Mouse (Mus musculus): ENCODE data around the gene Tmem50a.
A peak's percentile ranks its signal among the peaks of the same experiment; 100 is the strongest.
"Not testable (repeated sequence)": the region's sequence is repeated elsewhere in the genome, so short reads cannot be mapped to it uniquely, and the experiment has no call there.

The Tmem50a gene

DNA sequence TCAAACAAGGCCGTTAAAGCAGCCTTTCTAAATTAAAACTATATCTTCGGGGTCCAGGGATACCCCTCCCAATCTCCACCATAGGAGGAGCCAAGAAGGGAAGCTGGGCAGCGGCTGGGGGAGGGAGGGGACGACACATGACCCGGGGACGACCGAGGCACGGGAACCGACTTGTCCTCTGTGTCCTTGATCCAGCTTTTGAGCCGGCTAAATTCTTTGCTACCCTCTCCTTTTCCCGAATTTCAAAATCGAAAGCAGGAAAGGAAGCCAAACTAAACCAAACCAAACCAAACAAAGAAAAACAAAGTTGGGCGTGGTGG lies 8.1 kb upstream of the Tmem50a start:
- peak; percentile 66 for DNase-seq

DNA sequence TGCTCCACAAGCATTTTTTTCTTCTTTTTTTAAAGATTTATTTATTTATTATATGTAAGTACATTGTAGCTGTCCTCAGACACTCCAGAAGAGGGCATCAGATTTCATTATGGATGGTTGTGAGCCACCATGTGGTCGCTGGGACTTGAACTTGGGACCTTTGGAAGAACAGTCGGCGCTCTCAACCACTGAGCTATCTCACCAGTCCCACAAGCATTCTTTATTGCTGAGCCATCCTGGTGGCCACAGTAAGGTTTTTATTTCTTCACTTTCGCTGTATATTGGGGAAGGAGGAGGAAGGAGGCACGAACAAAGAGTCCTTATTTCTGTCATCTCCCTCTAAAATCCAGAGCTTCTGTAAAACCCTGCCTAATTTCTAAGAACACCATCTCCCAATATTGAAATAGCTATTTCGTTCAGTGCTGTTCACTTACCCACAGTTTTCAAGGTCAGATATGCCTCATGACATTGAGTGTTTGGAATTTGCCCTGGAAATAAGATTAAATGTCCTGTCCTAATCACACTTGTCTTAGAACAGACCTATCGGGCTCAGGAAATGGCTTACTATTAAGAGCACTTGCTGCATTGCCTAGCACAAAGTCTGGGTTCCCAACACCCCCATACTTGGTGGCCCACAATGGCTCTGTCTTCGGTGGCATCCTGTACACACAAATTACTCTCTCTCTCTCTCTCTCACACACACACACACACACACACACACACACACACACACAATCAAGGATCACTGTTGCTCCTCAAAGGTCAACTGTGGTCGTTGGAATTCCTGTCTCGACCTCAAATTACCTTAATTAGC lies 7.5 kb upstream of the Tmem50a start:
- no peak for DNase-seq

DNA sequence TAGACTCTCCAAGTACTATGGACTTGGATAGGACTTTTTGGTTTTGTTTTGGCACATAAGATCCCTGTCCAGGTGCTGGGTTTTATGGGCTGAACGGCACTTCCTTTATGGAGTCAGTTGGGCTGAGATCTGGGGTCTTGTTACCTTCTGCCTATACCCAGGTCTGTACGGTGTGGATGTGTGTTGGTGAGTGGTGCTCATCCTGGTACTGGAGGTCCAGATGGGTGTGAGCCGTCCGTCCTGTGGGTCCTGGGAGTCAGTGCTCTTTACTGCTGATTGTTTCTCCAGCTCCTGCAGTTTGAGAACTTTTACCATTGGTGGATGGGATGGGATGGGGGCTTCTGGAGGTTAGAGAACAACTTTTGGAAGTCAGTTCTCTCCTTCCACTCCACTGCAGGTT lies 6.9 kb upstream of the Tmem50a start:
- DNase-seq: no peak

DNA sequence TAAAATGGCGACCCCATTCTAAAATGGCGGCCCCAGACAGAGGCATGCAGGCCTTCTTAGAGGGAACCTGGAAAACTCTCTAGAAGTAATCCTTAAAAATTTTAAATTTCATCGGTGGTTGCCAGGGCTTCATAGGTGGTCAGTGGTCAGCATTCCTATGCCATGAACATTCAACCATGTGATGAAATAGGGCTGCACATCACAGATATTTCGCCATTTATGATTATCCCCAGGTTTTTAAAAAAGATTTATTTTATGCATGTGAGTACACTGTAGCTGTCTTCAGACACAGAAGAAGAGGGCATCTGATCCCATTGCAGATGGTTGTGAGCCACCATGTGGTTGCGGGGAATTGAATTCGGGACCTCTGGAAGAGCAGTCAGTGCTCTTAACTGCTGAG lies 5.8 kb upstream of the Tmem50a start:
- no peak for DNase-seq

DNA sequence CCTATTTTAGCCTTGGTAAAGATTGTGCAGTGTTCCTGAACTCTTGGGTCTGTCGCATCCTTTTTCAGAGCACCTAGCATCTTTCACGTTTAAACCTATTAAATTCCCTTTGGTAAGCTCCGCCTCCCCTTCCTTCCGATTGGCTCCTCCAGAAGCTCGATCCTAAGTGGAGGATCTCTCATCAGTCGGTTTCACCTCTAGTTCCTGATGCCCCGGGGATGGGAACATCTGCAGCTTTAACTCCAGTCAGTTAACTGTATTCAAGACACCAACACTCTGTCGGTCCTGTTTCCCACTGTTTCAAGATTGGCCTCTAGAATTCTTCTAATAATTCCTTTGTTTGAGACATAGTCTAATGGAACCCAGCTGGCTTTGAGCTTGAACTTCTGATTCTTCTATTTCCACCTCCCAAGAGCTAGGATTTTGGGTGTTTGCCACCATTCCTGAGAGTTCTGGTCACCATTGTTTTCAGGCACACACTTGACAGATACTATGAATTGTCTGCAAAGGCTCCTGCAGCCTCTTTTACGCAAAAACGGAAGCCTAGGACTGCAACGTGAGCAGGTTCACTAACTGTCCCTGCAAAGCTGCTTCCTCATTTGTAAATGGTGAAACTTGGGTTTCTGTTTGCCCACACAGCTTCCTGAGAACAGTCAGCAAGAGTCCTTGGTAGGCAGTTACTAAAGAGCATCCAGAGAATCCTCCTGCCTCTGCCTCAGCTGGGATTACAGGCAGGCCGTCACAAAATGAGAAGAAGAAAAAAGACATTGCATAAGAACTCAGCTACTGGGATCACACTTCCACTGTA lies 5.1 kb upstream of the Tmem50a start:
- no peak for DNase-seq

DNA sequence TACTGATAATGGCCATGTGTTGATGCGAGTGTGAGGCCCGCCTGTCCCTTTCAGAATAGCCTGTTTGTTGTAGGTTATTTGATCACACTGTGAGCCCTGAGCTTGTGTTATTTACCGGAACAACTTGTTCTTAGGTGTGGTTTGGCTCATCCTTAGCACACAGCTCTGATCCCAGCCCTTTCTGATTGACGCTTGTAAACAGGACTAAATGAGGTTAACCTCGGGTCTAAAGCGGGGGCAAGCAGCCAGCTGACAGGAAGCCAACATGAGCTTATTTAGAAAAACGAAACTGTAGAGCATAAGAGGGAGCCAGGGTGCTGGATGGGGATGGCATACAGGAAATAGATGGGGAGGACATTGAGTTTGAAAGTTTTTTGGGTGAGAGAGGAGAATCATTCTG lies 3.6 kb upstream of the Tmem50a start:
- DNase-seq: peak; percentile 41

DNA sequence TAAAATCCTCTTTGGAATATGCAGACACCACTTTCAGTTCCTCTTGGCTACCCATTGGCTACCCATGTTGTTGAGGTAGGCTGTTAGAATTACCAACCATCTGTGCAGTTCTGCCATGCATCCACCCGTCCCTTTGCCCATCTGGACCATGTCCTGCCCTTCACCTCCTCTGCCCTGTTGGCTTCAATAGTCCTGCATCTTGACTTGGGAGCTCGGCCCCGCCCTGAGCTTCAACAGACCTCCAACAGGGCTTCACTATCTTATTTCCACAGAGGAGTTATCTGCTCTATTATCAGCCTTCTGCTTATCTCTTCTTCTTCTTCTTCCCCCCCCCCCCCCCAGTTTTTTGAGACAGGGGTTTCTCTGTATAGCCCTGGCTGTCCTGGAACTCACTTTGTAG lies 2.4 kb upstream of the Tmem50a start:
- no peak for DNase-seq

DNA sequence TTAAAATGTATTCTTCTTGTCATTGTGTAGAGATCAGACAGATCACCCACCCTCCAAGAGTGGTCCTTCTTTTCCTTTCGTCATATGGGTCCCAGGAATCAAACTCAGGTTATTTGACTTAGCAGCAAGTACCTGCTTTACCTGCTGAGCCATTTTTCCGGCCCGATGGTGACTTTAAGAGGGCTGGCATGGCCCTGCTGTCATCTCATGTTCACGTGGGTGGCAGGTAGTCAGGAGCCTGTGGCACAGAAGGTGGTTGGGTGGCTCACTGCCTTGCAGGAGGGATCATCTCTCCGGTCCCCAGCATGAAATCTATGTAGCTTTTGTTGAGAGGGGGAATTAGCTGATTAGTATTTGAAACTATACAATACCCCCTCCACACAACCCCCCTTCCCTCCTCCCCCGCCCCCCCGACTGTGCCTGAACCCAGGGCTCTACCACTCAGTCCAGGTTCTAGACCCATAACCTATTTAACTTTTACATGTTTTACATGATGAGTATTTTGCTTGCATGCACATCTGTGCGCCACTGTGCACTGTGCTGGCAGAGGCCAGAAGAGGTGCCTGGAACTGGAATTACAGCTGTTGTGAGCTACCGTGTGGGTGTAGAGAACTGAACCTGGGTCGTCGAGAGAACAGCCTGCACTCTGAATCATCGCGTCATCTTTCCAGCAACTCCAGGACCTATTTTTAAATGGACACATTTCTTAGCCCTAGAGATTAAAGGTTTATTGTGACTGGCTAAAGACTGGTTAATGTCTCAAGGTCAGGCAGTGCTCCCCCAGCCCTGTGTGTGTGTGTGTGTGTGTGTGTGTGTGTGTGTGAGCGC lies 613 bp upstream of the Tmem50a start:
- no peak for DNase-seq

DNA sequence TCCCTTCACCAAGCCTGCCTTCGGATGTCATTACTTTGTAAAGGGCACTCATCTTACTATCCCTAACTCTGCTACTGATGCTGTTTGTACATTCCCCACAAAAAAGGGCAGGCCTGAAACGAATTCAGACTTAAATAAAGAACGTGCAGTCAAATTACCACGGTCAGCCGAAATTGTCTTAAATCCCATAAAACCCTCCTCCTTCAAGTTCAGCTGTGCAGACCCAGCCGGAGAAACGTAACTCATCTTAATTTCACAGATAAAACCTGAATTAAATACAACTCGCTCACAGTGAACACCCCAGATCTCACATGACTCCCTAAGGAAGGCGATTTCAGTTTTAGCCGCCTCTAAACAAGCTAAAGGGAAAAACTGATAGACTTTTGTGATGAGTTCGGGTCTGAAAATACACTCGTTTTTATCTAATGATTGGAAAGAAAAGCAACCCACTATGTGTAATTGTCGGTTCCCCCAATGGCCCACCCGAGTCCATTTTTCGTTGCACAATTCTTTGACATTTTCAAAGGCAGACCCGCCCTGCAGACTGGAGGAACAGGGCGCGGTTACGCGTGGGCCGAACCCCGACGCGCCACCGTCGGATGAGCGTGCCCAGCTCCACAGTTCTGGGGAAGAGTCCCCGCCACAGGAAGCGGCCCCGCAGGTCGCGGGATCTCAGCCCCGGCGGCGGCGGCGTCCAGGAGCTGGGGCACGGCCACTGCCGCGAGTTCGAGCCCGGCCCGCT lies 531 bp downstream of the Tmem50a start:
- DNase-seq: no peak

DNA sequence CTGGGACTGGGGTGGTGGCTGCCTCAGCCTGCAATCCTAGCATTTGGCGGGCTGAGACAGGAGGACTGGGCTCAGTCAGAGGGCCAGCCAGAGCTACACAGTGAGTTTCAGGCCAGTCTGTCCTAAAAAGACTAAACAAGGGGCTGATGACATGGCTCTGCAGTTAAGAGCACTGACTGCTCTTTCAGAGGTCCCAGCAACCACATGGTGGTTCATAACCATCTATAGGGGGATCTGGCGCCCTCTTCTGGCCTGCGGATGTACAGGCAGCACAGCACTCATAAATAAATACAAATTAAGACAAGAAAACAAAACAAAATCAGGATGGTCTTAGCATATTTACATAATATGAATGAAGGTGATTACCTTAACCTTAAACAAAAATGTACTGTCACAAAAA lies 1.4 kb downstream of the Tmem50a start:
- peak; percentile 84 for DNase-seq

DNA sequence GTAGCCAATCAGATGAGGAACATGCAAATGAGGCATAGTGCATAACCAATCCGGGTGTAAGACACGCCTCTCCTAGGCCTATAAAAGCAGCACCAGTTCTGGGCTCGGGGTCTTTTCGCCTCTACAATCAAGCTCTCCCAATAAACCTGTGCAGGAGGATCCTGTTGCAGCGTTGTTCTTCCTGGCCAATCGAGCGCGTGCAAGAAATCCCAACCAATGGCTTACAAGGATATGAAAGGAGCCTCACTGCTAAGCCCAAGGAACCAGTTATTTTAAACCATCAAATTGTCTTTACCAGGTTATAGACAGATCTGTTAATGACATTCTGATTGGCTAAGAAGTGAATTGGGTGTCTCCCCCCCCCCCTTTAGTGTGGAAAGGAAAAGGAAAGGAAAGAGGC lies 3.4 kb downstream of the Tmem50a start:
- DNase-seq: not testable (repeated sequence)

DNA sequence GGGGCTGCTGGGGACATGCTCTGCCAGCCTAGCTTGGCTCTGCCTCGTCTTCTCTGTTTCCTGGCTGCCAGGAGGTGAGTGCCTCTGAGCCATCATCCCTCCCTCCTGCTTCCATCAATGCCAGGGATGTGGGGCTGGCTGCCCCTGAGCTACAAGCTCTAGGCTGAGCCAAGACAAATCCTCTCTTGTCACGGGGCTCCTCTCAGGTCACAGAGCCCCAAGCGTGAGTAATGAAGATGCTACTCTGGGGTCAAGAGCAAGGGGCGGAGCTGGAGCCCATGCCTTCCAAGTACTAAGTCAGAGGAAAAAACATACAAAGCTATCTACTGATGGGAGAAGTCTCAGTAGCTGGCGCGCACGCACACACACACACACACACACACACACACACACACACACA lies 11.8 kb downstream of the Tmem50a start:
- no peak for DNase-seq

DNA sequence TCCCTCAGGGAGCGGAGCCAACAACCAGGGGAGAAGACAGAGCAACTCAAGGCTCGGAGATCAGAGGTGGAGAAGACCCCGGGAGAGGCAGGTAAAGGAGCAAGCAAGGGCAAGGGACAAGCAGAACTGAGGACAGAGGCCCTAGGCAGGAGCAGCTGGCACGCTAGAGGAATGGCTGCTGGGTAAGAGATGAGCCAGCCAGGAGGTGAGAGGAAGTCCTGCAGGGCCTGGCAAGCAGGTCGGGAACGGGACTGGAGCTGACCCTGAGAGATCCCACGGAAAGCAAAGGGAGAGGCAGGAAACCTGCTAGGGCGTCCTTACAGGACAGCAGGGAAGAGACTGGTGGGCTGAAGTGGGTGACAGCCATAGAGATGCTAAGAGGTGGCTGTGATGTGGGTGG lies 13.7 kb downstream of the Tmem50a start:
- no peak for DNase-seq

DNA sequence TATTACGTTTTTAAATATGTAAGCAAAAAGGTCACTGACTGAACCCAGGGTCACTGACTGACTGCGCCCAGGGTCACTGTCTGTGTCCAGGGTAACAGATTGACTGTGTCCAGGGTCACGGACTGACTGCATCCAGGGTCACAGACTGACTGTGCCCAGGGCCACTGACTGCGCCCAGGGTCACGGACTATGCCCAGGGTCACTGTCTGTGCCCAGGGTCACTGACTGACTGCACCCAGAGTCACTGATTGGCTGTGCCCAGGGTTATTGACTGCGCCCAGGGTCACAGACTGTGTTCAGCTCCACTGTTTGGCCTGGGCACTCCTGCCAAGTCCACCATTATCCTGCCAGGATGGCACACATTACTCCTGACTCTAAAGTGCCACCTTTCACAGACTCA lies 17.6 kb downstream of the Tmem50a start:
- no peak for DNase-seq

DNA sequence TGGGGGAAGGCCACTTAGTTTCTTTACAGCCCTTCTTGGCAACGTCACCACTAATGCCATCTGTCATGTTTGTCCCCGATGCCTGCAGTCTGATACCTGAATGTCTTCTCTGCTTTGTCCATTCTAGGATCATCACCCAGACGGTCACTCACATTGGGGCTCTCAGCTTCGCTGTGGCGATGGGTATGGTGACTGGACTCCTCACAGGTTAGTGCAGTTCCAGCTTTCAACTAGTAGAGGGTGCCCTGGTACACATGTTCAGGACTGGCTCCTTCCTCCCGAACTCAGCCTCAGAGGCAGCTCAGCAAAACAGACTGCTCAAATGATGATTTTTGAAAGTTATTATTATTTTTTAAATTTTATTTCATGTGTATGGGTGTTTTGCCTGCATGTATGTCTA lies 22.7 kb downstream of the Tmem50a start:
- peak; percentile 46 for DNase-seq

DNA sequence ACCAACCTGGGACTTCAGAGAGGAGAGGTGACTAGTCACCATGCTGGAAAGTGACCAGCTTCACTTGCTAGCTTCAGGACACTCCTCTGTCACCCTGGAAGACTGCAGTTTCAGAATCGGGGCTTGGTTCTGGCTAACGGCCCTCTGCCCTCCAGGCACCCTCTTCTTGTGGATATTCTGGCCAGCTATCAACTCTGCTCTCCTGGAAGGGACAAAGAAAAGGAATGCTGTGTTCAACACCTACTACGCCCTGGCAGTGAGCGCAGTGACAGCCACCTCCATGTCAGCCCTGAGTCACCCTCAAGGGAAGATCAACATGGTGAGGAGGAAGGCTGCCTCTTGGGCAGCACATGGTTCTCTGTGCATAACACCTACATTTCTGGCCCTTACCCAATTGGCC lies 30.5 kb downstream of the Tmem50a start:
- no peak for DNase-seq

DNA sequence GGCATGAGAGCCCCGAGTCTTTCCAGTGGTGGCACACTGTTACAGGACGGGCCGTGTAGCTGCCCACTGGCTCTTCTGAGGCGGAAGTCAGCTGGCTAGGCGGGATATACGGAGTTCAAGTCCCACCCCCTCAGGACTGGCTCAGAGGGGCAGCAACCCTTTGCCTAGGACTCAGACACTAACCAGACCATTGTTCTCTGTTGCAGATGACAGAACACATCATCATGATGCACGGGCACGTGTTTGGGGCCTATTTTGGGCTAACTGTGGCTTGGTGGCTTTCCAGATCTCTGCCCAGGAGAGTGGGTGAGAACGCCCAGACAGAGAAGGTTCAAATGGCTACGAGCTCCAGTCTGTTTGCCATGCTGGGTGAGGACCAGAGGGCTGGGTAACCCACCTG lies 31.0 kb downstream of the Tmem50a start:
- no peak for DNase-seq

DNA sequence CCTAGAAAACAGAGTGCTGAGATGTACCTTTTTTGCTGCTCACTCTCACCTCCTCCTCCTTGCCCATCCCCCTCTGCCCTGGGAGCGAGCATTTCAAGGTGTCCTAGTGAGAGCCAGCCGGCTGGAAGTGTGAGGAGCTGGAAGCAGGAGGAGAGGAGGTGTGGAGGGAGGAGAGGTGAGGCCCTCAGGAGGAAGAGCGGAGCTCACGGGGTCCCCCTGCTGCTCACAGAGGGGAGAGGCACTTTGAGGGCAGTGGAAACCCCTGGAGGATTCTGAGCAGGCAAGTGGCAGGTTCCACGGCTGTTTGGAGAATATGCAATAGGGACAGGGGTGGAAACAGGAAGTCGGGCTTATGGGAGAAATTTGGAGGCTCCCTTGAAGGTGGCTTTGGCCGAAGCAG lies 31.6 kb downstream of the Tmem50a start:
- DNase-seq: no peak

DNA sequence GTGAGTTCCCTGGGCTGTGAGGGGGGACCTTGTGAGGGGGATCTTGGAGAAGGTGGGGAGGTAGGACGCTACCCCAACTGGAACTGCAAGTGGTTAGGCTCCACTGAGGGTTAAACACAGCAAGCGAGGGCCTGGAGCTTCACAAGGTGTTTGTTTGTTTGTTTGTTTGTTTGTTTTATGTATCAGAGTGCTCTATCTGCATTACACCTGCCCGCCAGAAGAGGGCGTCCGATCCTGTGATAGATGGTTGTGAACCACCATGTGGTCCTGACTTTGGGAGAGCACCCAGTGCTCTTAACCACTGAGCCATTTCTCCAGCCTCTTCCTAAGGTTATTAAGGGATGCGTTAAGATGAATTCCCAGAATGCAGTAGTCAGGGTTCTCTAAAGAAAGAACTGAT lies 34.8 kb downstream of the Tmem50a start:
- DNase-seq: no peak

DNA sequence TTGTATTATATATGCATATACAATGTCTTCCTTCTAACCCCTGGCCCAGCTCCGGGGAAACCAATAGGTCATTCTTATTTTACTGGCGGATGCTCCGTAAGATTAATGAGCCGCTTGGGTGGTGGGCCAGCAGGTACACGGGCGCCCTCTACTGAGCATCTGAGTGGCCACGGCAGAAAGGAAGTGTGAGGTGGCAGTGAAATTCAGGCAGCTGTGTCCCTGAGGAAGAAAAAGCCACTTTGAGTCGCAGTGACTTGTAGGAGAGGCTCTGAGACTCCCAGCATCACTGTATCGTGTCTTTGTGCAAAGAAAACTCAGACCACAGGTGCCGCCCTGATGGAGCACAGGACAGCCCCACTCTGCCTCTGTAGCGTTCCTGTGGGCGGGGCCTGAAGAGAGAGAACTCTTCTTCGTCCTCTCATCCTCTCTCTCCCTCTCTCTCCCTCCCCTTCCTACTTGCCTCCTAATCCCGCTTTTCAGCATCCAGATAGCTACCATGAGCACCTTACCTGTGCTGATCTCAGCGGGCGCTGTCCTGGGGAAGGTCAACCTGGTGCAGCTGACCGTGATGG lies 35.3 kb downstream of the Tmem50a start:
- DNase-seq: peak; percentile 80

DNA sequence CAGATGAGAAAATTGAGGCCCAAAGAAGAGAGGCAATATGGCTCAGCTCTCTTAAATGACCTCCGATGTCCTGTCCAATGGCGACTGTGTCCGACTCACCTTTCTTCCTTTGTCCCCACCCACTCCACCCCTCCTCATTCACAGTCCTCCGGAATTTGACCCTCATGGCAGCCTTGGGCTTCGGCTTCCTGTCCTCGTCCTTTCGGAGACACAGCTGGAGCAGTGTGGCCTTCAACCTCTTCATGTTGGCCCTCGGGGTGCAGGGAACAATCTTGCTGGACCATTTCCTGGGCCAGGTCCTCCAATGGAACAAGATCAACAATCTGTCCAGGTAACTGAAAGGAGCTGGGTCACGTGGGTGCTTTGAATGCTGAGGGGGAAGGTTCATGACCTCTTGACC lies 38.7 kb downstream of the Tmem50a start:
- DNase-seq: no peak

DNA sequence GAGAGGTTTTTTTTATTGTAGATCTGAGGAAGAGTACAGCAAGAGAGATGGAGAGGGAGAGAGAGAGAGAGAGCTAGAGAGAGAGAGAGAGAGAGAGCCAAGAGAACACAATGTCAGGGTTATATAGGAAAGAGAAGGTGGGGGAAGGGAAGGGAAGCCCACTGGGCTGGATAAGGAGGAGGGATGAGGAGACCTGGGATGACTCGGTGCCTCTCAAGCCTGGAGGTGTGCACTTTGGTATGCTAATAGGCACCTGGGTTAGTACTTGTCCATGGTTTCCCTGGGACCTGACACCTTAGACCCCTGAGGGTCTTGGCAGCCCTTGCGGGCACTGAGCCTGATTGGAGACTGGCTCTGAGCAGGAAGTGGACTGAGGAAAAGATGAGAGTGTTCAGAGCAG lies 42.9 kb downstream of the Tmem50a start:
- DNase-seq: no peak

DNA sequence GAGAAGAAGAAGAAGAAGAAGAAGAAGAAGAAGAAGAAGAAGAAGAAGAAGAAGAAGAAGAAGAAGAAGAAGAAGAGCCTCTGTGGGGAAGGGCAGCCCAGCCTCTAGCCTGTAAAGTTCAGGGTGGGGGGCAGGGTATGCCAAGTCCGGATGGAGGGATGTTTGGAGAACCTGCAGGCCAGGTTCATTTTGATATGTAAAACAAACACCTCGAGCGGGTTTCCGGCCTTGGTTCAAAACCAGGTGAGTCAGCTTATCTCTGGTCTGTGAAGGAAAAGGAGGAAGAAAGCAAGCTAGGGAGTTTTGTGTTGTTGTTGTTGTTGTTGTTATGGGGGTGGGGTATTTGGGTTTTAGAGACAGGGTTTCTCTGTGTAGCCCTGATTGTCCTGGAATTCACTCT lies 43.3 kb downstream of the Tmem50a start:
- no peak for DNase-seq
